Mouse (Mus musculus) CD8-positive naive resting alpha-beta T cell, adult 57 days (primary cell): ENCODE measurements around the gene Acads. TPM values are rescaled to one million over a fixed set of nuclear protein-coding genes. Genes with fewer than 3 reads are reported as not detected.

Experiments used
- total RNA-seq: library from RNA; stranded (reverse); gene quantifications from one replicate; pipeline ENCODE4 v1.2.4, GENCODE M21; 2023

Gene Acads
- total RNA-seq, result 32.1 TPM

GRCm38 (mm10) chr5:115118961-115119570, at the start of gene Acads:
TSS of gene Acads (minus strand) at chr5:115119346.

GRCm38 (mm10) chr5:115158040-115158983, 39.2 kb upstream of the Acads start, which contains the start of gene Mlec:
TSS of gene Mlec (minus strand) at chr5:115158179.

GRCm38 (mm10) chr5:115134234-115135165, 15.4 kb upstream of the Acads start, which contains the start of gene Unc119b:
TSS of gene Unc119b (minus strand) at chr5:115134975.

GRCm38 (mm10) chr5:115098195-115098594, 21.0 kb downstream of the Acads start, which contains the start of gene Gm10401:
TSS of gene Gm10401 (minus strand) at chr5:115098295.

Other genes starting within 250 kb of the Acads start
- 7.9 TPM for gene Oasl2, start 222.4 kb downstream of the Acads start, total RNA-seq
- gene Oasl1, start 196.1 kb downstream of the Acads start, total RNA-seq, result 6.7 TPM
- gene 2210016L21Rik, start 177.2 kb downstream of the Acads start, total RNA-seq, result 43.7 TPM
- gene Hnf1a, start 148.3 kb downstream of the Acads start, total RNA-seq, result not detected
- gene Sppl3, start 108.2 kb downstream of the Acads start, total RNA-seq, result 63.1 TPM
- gene Gm10401, start 21.1 kb downstream of the Acads start, total RNA-seq, result not detected
- gene Unc119b, start 15.6 kb upstream of the Acads start, total RNA-seq, result 24.4 TPM
- gene Mlec, start 38.8 kb upstream of the Acads start, total RNA-seq, result 60.0 TPM
- gene Cabp1, start 75.0 kb upstream of the Acads start, total RNA-seq, result not detected
- gene Pop5, start 116.5 kb upstream of the Acads start, total RNA-seq, result 44.8 TPM
- 172 TPM for gene Rnf10, start 153.6 kb upstream of the Acads start, total RNA-seq
- gene Coq5, start 160.3 kb upstream of the Acads start, total RNA-seq, result 22.0 TPM
- 224 TPM for gene Dynll1, start 181.7 kb upstream of the Acads start, total RNA-seq
- gene Srsf9, start 207.8 kb upstream of the Acads start, total RNA-seq, result 35.6 TPM
- gene Gatc, start 221.8 kb upstream of the Acads start, total RNA-seq, result 3.8 TPM
- 14.6 TPM for gene Triap1, start 221.9 kb upstream of the Acads start, total RNA-seq
- gene Cox6a1, start 229.6 kb upstream of the Acads start, total RNA-seq, result 203 TPM